Mouse (Mus musculus): ENCODE results near the gene Gm33543.

Gene Gm33543

GRCm38 (mm10) chr10:95836530-95837264 lies 6.0 kb downstream of the Gm33543 start:
- no peak for DNase-seq (ENCODE audit: low spot score)

GRCm38 (mm10) chr10:95830891-95831290 lies 11.8 kb downstream of the Gm33543 start:
- DNase-seq (ENCODE audit: low spot score): no peak

GRCm38 (mm10) chr10:95829471-95829870 lies 13.3 kb downstream of the Gm33543 start:
- DNase-seq (ENCODE audit: low spot score): no peak

- DNase-seq (ENCODE audit: low spot score): no peak
Measured at GRCm38 (mm10) chr10:95828374-95828773, 14.4 kb downstream of the Gm33543 start.

- no peak for DNase-seq (ENCODE audit: low spot score)
Measured at GRCm38 (mm10) chr10:95825651-95826050, 17.1 kb downstream of the Gm33543 start.

GRCm38 (mm10) chr10:95818506-95818905 lies 24.2 kb downstream of the Gm33543 start:
- no peak for DNase-seq (ENCODE audit: low spot score)

- no peak for DNase-seq (ENCODE audit: low spot score)
Measured at GRCm38 (mm10) chr10:95817419-95818161, 25.1 kb downstream of the Gm33543 start.

GRCm38 (mm10) chr10:95814351-95814750 lies 28.4 kb downstream of the Gm33543 start:
- no peak for DNase-seq (ENCODE audit: low spot score)

- DNase-seq (ENCODE audit: low spot score): no peak
Measured at GRCm38 (mm10) chr10:95811869-95812268, 30.9 kb downstream of the Gm33543 start.

GRCm38 (mm10) chr10:95801443-95801811 lies 41.3 kb downstream of the Gm33543 start:
- DNase-seq (ENCODE audit: low spot score): no peak

GRCm38 (mm10) chr10:95800693-95801442 lies 41.9 kb downstream of the Gm33543 start:
- no peak for DNase-seq (ENCODE audit: low spot score)

- no peak for DNase-seq (ENCODE audit: low spot score)
Measured at GRCm38 (mm10) chr10:95797645-95798395, 44.9 kb downstream of the Gm33543 start.

GRCm38 (mm10) chr10:95795500-95795899 lies 47.2 kb downstream of the Gm33543 start:
- no peak for DNase-seq (ENCODE audit: low spot score)

GRCm38 (mm10) chr10:95794706-95795105 lies 48.0 kb downstream of the Gm33543 start:
- DNase-seq (ENCODE audit: low spot score): no peak

GRCm38 (mm10) chr10:95791427-95791804 lies 51.3 kb downstream of the Gm33543 start:
- no peak for DNase-seq (ENCODE audit: low spot score)

- no peak for DNase-seq (ENCODE audit: low spot score)
Measured at GRCm38 (mm10) chr10:95790771-95791426, 51.8 kb downstream of the Gm33543 start.

- no peak for DNase-seq (ENCODE audit: low spot score)
Measured at GRCm38 (mm10) chr10:95787176-95787575, 55.6 kb downstream of the Gm33543 start.

- peak; percentile 26 for DNase-seq (ENCODE audit: low spot score)
Measured at GRCm38 (mm10) chr10:95784837-95785236, 57.9 kb downstream of the Gm33543 start.

GRCm38 (mm10) chr10:95780881-95781600 lies 61.7 kb downstream of the Gm33543 start:
- peak; percentile 54 for DNase-seq (ENCODE audit: low spot score)

- DNase-seq (ENCODE audit: low spot score): no peak
Measured at GRCm38 (mm10) chr10:95779801-95780385, 62.8 kb downstream of the Gm33543 start.
